Mouse (Mus musculus) MEL (cell line): ENCODE results near the gene Pga5.

Source experiments
- CHD2 ChIP-seq: IDR thresholded peaks from 2 replicates; pipeline ENCODE4 v1.6.1; 2011; ENCODE audit warnings: low read length, improper control_type of control experiment
- CTCF ChIP-seq, 3 experiments: IDR thresholded peaks in 2 of 3; conservative IDR thresholded peaks in 1 of 3; 2 replicates each; pipeline ENCODE4 v1.5.1; 2011 to 2012; ENCODE audit warnings: low read length in 3 of 3, low read depth in 2 of 3, mild to moderate bottlenecking in 2 of 3, improper control_type of control experiment in 1 of 3, inconsistent platforms in 1 of 3, mixed read lengths in 1 of 3, moderate library complexity in 1 of 3; ENCODE audit not compliant: control insufficient read depth in 1 of 3, insufficient read depth in 1 of 3, poor library complexity in 1 of 3, severe bottlenecking in 1 of 3
- GABPA ChIP-seq: IDR thresholded peaks from 2 replicates; pipeline ENCODE4 v1.6.1; 2012; ENCODE audit warnings: low read depth, mild to moderate bottlenecking, inconsistent platforms, low read length, improper control_type of control experiment, moderate library complexity
- MAX ChIP-seq: IDR thresholded peaks from 2 replicates; pipeline ENCODE4 v1.6.1; 2011; ENCODE audit warnings: low read length, improper control_type of control experiment
- MAZ ChIP-seq: IDR thresholded peaks from 2 replicates; pipeline ENCODE4 v1.6.1; 2012; ENCODE audit warnings: low read depth, mild to moderate bottlenecking, inconsistent platforms, low read length, improper control_type of control experiment
- MYB ChIP-seq: IDR thresholded peaks from 2 replicates; pipeline ENCODE4 v1.6.1; 2011; ENCODE audit warnings: mild to moderate bottlenecking, low read depth, low read length, improper control_type of control experiment
- POLR2A ChIP-seq, 2 experiments: IDR thresholded peaks; 2 replicates each; pipeline ENCODE4 v1.6.1; 2011 to 2012; ENCODE audit warnings: low read length in 2 of 2, mild to moderate bottlenecking in 2 of 2, control low read depth in 1 of 2, improper control_type of control experiment in 1 of 2, low read depth in 1 of 2, moderate library complexity in 1 of 2; ENCODE audit not compliant: control insufficient read depth in 1 of 2, insufficient read depth in 1 of 2, poor library complexity in 1 of 2
- ZC3H11A ChIP-seq: IDR thresholded peaks from 2 replicates; pipeline ENCODE4 v1.6.1; 2012; ENCODE audit warnings: low read depth, mild to moderate bottlenecking, inconsistent platforms, low read length, improper control_type of control experiment
- ZKSCAN1 ChIP-seq: IDR thresholded peaks from 2 replicates; pipeline ENCODE4 v1.6.1; 2012; ENCODE audit warnings: low read depth, mild to moderate bottlenecking, inconsistent platforms, low read length, improper control_type of control experiment, moderate library complexity
- ZNF384 ChIP-seq: IDR thresholded peaks from 2 replicates; pipeline ENCODE4 v1.6.1; 2012; ENCODE audit warnings: low read depth, mild to moderate bottlenecking, inconsistent platforms, low read length, improper control_type of control experiment

DNA sequence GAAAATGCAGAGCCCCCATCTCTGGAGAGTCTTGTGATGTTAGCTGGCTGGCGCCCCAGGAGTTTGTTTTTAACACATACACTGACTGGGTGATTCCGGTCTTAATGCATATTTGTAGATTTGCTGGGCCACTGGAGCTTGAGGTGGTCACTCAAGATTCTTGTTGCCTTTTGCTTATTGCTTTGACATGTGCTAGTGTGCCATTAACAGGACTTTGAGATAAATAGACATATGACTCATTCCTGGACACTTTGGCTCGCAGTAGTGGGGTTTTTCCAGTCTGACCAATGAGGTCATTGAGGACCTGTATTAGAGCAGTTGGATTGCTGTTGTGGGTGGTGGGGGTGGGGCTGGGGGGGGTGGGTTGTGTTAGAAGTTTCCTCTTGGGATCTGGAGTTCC lies 12.5 kb upstream of the Pga5 start:
- TF ChIP-seq ZKSCAN1 (no peak), POLR2A (IDR thresholded peaks at IDR 0.05; ENCODE audit: control insufficient read depth in 1 of 2, insufficient read depth in 1 of 2, low read depth in 1 of 2, low read length in 2 of 2, poor library complexity in 1 of 2) (no peak), CTCF (IDR thresholded peaks at IDR 0.05 in 2 of 3, conservative IDR thresholded peaks at IDR 0.05 in 1 of 3; ENCODE audit: control insufficient read depth in 1 of 3, insufficient read depth in 1 of 3, low read depth in 2 of 3, low read length in 3 of 3, poor library complexity in 1 of 3, severe bottlenecking in 1 of 3) (no peak), MAZ (no peak), MYB (no peak), GABPA (no peak), ZC3H11A (no peak), MAX (no peak), CHD2 (no peak), ZNF384 (no peak)
